Mouse (Mus musculus) ovary, postnatal 10 days (tissue): ENCODE results near the gene Tk1.

ENCODE experiments used
- DNase-seq: peaks from one replicate; pipeline ENCODE4 v3.0.0; 2022; ENCODE audit warnings: low spot score

Gene Tk1

DNA sequence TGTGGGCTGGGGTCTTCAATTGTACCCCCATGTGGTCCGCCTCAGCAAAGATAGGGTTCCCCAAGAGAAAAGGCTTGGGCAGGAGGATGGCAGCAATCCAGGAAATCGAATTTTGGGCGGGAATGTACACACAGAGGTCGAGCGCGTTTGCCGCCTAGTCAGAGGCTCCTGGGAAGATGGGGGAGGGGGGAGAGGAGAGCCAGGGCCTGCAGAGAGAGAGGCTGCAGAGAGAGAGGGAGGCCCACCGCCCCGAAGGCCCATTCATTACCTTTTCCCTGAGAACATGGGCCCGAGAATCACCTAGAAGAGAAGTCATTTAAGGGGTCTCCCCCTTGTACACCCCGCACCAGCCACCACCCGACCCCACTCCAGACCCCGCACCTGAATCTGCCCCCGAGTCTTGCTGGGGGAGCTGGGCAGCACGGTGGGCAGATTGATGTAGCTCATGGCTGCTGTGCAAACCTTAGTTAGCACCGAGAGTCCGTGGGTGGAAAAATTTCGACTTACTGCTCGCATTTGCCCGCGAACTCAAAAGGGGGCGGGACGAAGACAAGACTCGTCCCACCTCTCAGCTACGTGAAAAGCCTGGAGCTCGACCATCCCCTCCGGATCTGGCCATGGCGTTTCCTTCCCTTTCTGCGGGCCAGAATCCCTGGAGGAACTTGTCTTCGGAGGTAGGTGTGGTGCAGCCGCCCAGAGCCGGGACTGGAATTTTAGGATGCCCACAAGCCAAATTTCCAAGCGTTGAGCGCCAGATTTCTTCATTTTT lies at the start of gene Tk1, which contains the start of gene Afmid:
Tk1 (minus strand) TSS at position 760 of the 769 bp plus-strand sequence.
Afmid (plus strand) TSS at position 592 of the 769 bp plus-strand sequence.
- DNase-seq, result peak; percentile 44

DNA sequence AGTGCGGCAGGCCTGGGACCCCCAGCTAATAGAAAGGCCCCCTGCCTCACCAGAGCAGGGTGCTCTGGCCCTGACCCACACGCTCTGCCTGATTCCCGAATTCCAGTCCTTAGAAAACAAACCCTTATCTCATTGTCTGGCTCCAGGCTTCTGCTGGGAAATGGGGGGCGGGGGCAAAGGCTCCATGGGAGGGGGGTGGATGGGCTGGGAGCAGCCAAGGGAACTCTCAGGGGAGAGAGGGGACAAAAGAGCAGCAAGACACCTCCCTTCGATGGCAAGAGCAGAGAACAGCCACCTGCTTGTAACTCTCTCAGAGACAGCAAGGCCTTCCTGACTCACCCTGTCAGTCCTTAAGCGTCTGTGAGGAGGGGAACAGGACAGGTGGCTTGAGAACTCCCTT lies 49.8 kb upstream of the Tk1 start:
- no peak for DNase-seq

DNA sequence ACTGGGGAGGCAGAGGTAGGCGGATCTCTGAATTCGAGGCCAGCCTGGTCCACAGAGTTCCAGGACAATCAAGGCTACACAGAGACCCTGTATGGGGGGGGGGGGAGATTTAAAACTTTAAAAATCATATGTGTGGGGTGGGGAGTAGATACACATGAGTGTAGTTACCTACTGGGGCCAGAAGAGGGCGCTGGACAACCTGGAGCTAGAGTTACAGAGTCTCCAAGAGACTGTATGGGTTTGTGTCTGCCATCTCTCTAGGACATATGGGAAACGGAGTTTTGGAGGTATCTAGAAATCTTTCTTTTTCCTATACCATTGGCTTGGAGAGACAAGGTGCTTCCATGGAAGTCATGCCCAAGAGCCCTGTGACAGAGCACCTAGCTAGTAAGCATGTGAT lies 48.5 kb upstream of the Tk1 start:
- no peak for DNase-seq

DNA sequence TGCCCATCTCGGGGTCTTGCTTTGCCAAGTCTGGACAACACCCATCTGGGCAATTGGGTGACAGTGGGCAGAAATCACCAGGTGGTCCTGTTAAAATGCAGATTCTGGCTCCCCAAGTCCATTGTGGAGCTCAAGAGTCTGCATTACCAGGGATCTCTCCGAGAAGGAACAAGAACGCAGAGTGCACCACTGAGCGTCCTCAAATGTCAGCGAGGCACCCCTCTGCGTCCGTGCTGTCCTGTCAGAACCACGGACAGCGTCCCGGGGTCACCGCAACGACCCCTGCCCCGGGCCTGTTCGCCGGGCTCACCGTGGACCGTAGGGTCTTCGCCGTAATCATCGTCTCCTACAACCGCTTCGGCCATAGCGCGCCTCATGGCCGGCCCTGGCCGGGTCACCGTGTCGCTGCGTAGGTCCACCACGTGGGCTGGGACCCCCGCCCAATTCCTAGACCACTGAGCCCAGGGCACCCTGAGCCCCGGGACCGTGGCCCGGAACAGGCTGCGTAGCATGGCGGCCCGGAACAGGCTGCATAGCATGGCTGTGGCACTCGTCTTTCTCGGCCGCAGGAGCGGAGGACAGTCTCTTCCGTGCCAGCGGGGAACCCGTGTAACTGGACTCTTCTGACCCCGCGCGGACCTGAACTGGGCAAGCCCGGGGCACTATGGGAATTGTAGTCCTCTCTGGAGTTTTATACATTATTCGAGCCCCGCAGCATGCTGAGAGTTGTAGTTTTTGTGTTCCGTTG lies 47.1 kb upstream of the Tk1 start, which contains the start of gene Tha1:
Tha1 (minus strand) TSS at position 621 of the 748 bp plus-strand sequence.
- DNase-seq, result no peak

DNA sequence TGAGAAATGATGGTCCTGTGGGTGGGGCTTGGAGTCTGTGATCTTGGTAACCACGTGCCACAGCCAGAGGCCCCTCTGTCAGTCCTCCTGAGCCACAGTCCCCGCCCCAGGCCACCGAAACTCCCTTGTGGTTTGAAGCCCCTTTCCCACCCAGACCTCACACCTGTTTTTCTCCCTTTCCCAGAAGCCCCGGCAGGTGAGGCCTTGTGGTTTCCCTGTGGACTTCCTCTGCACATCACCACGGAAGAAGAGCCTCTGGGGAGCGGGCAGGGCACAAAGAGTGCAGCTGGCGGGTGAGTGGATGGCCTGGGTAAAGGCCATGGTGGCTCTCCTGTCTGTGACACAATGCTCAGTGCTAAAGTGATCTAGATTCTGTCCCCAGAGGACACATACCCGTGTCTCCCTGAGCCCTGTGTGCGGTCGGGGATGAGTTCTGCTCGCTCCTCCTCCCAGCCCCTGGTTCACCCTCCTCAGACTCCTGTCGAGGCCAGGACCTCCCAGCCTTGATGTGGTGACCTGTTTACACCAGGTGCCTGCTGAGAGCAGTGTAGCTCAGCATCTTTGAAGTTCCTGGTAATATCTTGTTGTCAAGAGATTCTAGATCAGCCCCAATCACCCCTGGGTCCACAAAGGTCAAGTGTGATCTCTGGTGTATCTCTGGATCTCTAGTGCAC lies 46.2 kb upstream of the Tk1 start:
- DNase-seq, result no peak

DNA sequence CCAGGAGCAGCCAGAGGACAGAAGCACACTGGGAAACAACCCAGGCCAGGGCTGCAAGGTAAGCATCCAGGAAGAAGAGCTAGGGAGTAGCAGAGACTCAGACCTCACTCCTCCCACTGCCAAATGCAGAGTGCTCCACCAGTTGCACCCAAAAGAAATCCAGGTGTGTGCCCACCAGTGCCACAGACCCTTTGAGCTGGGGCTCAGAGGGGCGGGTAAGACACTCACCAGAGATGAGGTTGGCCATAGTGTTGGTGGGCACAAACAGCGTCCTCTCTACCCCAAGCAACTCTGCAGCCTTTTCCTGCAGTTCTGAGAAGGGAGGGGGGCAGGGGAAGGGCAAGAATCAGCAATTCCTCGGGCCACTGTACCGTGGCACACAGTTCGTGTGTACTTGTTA lies 45.5 kb upstream of the Tk1 start:
- DNase-seq, result no peak

DNA sequence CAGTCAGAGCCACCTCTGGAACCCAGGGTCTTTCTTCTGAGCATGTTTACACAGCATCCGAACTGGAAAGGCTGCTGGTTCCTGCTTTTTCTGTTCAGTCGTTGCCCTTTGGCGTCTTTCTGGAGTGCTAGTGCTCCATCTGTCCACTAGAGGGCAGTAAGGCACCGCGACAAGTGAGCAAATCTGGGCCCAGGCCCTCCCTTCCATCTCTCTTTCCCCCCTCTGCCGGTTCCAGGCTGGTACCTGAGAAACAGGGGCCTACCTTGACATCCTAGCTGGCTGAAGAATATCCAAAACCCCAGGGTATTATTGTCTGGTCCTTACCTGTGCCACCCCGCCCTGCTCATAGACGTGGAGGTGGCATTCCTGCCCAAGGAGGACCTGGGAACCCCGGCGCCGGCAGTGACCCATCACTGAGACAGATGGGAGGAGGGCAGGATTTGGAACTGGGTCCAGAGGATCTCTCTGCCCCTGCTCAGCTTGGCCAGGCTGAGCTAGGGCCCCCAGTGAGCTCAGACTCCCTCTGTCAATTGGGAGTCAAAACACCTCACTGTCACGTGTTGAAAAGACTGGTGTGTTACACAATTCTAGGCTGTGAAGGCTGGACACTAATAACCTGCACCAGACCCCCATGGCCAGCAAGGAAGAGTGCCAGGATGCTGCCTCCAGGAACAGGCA lies 44.9 kb upstream of the Tk1 start:
- no peak for DNase-seq

DNA sequence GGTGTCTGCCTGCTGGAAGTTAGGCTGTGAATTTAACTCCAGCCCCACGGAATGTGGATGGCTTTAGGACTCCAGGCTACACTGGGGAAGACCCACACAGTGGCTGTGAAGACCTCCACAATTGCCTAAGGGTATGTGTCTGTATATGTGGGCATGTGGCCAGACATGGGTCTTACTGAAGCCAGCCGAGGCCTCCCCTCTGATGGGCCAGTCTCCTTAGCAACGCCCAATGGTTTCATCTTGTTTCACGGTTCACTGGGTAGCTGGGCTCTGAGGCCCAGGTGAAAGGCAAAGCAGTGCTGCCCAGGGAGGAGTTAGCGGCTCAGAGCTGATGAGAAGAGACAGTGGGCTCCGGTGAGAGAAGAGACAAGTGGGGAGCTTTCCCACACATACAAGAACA lies 40.1 kb upstream of the Tk1 start:
- DNase-seq, result no peak

DNA sequence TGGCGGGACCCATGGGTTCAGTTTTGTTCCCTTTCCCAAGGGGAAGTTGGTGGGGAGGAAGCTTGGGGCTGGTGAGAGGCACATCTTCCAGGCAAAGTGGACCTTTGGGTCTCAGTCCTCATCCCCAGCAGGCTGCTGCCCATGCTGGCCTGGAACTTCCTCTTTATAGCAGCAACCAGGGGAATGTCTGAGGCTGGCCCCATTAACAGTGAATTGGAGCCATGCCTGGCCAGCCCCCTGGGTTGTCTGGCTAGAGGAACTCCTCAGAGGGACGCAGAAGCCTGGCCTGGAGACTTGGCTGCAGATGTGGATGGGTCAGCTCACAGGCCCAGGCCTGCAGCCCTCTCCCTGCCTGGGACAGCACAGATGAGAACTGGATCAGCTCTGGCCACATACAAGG lies 38.9 kb upstream of the Tk1 start:
- no peak for DNase-seq

DNA sequence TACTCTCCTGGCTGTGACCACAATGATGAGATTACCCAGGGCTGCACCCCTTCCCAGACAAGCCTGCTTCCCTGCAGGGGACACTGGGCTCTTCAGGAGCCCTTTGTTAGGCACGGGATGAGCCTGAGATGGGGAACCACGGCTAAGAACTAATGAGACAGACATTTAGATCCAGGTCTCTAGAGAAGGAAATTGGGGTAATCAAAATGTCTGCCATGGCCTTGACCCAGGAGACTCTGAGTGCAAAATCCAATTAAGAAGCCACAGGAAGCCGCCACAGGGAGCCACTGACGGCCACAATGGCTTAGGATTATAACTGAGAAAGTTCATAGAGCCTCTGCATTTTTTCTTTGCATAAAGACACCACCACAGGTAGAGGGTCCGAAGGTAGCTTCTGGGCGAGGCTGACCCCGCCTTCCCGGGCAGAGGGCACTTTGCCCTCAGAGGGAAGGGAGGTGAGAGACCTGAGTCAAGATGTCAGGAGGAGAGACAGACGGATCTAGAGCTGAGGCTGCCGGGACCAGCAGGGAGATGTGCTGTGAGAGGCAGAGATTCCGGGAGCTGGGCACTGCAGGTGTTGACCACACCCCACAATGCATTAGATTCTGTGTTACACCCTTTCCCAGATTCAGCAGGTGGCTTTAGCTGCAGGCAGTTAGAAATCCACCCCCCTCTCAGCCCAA lies 37.4 kb upstream of the Tk1 start:
- DNase-seq, result no peak

DNA sequence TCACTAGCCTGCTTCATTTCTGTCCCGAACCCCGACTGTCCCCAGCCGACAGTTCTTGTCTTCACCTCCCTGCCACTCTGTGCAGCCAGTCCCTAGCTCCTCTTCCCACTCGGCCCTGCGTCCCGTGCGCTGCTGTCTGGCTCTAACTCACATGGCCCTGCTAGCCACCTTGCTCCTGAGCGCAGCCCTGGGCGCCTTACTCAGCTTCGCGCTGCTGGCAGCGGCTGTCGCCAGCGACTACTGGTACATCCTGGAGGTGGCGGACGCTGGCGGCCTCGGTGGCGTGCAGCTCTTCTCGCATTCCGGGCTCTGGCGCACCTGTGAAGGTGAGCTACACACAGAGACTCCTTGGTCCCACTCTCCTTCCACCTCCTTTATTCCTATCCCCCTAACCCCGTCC lies 34.7 kb upstream of the Tk1 start, which contains the start of gene Tmem235:
Tmem235 (plus strand) TSS at position 152 of the 400 bp plus-strand sequence.
- no peak for DNase-seq

DNA sequence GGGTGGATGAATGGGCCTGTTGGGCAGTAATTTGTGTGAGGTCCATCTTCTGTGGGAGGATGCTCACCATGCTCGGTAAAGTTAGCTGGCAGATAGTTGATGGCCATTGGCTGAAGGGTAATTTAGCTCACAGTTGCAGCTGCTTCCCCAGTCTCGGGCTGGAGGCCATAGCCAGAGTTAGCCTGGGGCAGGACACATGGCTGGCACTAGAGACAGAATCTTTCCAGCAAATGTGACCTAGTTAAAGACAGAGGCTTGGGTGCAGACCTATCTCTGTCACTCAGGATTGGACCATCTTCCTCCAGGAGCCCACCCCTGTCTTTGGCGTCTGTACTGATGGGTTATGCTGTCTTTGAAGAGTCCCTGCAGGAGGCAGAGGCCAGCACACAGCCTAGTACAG lies 32.5 kb upstream of the Tk1 start:
- DNase-seq, result no peak

DNA sequence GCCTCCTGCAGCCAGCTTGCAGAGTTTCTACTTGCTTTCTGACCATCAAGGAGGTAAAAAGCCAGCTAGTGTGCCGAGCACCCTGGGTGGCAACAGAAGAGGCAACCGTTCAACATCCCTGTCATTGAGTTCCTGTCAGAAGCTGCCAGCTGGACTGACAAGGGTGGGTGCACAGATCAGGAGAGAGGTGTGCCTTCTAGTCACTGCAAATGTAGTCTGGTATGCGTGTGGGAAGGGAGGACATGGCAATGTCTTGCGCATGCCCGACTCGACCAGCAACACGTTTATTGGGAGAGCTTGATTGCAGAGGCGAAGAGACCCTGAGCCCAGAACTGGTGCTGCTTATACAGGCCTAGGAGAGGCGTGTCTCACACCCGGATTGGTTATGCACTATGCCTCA lies 31.6 kb upstream of the Tk1 start:
- DNase-seq, result no peak

DNA sequence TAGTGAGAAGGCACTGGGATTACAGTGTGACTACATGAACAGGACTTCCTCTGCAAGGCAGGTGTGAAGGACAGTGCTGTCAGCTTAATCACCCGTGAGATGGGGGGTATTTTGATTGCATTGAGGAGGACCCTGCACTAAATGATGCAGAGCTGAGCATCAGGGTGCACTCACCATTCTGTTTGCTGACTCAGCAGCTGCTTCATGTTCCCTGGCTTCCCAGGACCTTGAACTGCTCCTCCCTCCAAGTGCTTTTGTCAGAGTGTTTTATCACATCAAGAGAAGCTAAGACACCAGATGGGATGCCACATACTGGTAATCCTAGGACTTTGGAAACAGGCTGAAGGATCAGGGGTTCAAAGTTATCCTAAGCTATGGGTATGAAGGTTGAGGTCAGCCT lies 30.1 kb upstream of the Tk1 start:
- DNase-seq, result no peak

DNA sequence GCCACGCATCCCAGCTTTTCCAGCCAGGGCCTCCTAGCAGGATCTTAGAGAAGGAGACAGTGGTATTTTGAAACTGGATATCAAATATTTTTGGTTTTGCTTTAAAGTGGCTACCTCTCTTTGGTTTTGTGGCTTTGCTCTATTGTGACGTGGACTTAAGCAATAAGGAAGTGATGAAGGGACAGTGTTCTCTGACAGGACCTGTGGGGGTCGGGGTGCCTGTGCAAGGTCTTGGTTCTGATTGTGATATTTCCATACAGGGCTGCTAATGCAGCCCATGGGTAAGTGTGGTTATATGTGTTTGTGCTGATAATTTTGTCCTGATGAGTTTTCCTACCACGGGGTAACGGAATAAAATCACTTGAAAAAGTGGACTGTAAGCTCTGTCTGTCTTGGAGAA lies 29.5 kb upstream of the Tk1 start:
- DNase-seq, result no peak

DNA sequence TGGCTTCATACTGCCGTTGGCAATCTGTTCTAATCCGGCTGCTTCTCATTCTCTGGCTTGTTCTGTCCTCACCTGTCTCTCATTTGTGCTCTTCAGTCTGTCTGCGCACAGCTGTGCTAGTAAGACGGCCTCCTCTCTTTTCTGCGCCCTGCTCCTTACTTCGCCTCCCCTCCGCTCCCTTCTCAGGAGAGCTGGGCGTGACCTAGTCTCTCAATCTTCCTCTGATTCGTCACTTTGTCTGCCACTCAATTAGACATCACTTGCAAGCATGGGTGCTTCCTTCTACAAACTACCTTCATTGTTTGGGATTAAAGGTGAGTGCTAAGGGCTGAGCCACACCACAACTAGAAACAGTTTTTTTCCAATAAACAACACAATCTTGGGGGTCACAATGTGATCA lies 28.3 kb upstream of the Tk1 start:
- no peak for DNase-seq

DNA sequence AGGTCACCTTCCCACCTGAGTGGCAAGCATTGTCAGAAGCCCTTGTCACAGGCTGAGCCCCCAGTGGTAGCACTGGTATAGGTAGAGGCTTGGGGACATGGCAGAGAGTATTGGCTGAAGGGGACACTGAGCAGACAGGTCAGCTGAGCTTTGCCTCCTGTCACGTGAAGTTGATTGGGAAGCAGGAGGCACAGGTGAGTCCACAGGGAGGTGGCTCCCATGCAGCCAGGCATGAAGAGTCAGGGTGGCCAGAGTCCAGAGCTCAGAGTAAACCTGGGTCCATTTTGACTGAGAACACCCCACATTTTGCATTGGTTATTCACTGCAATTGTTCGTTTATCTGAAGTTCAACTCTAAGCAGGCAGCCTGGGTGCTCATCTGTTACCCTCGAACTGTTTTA lies 27.0 kb upstream of the Tk1 start:
- no peak for DNase-seq

DNA sequence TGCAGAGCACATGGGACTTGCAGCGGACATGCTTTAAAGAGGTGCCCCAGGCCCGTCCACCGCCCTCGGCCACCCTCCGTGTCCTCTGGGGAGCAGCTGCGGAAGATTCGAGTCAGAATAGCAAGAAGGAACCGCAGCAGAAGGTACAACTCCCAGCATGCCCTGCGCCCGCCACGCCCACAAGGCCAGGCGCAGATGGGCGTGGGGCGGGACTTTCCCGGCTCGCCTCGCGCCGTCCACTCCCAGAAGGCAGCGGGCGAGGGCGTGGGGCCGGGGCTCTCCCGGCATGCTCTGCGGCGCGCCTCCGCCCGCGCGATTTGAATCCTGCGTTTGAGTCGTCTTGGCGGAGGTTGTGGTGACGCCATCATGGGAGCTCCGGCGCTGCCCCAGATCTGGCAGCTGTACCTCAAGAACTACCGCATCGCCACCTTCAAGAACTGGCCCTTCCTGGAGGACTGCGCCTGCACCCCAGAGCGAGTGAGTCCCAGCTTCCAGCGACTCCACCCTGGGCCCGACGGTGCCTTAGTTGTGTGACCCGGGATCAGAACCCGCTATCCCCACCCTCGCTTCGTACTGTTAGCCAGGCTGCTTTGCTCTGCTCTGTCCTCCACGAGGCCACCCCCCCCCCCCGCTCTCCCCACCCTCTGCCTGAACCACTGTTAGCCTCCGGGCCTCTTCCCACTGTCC lies 23.2 kb upstream of the Tk1 start, which contains the start of gene Birc5:
Birc5 (plus strand) TSS at position 267 of the 687 bp plus-strand sequence.
- peak; percentile 84 for DNase-seq

DNA sequence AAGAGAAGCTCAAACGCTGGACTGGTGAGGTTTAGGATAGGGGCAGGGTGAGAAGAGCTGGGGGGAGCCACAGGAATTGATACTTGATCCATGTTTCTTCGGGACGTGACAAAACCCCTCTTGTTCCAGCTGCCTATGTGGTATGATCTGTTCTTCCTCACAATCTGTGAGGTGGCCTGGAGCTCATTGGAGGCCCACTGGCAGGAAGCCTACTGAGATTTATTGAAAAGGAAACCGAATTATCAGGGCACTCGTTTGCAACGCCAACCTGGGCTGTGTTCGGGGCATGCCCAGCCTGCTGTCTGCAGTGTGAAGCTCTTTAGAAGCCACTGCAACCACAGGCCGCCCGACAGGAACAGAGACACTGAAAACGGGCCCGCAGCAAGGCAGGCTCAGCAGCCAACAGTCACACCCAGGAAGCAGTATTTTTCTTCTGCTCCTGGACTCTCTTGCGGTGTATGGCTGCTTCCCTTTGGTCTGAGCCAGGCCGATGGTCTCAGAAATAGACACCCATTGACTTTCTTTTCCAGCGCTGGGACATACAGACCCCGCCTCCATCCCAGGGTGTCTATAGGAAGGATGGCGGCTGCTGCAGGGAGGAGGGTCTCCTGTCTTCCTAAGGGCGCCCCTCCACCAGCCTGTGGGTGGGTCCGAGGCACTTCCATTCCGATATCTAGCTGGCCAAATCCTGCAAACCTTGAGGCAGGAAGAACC lies 22.5 kb upstream of the Tk1 start:
- DNase-seq, result no peak

DNA sequence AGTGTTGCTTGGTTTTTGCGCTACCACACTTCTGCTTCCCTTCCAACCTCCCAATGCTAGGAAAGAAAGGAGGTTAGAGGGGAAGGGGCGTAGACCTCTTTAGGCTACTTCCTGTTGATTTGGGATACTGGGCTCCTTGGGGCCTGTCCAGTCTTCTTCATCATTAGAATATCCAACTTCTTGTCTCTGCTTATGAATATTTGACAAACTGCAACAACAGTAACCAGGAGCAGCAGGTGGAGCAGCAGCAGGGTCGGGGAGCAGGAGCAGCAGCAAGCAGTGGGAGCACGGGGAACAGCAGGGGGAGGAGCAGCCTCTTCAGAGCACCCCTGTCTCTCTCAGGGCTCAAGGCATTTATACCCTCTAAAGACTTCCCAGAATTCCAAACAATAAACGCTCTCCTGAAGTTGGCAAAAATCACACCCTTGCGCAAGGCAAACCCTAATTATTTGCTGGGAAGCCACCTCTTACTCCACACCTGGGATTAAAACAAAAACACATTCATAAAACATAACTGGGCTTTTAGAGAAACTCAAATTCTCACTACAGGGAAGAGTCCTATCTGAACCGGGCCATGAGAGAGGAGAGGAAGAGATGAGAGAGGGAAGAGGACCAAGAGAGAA lies 21.8 kb upstream of the Tk1 start:
- DNase-seq, result no peak
